Mouse (Mus musculus) heart, adult 11 months (tissue): ENCODE data around the gene Mnd1.

Experiments
- DNase-seq: peaks from one replicate; pipeline ENCODE4 v3.0.0; 2022

Gene Mnd1

DNA sequence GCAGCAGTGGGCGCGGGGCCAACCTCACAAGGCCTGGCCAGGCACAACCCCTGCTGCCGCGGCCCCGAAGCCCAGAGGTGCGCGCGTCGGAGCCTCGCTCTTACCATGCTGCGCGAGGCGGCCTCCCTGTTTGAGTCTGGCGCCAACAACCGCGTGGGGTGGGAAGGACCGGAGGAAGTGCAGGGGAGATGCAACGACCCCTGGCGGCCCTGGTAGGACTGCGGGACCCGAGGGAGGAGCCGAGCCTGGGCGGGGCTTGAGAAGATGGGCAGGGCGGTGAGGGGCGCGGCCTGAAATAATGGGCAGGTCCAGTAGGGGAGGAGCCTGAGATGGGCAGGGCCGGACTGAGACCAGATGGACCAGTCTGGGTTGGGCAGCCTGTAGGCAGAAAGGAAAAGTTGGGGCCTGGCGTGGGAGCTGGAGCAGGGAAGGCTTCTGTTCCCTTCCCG is at the start of gene Mnd1:
Gene Mnd1 (minus strand): TSS at position 229 of the 449 bp plus-strand sequence.
- peak; percentile 100 for DNase-seq

DNA sequence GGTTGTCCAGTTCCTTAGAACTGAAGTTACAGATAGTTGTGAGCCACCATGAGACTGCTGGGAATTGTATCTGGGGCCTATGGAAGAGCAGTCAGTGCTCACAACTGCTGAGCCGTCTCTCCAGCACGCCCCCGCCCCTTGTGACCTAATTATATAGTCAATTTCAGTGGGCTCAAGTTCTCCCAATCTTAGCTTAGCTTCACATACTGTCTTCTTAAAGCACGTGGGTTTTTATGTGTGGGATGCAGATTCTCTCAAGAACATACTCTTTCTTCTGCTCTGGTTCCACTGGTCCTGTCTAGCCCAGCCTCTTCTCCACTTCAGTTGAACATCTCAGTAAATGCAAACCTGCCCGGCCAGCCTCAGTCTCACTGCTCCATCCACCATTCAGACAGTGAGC is 49.1 kb upstream of the Mnd1 start:
- peak; percentile 53 for DNase-seq

DNA sequence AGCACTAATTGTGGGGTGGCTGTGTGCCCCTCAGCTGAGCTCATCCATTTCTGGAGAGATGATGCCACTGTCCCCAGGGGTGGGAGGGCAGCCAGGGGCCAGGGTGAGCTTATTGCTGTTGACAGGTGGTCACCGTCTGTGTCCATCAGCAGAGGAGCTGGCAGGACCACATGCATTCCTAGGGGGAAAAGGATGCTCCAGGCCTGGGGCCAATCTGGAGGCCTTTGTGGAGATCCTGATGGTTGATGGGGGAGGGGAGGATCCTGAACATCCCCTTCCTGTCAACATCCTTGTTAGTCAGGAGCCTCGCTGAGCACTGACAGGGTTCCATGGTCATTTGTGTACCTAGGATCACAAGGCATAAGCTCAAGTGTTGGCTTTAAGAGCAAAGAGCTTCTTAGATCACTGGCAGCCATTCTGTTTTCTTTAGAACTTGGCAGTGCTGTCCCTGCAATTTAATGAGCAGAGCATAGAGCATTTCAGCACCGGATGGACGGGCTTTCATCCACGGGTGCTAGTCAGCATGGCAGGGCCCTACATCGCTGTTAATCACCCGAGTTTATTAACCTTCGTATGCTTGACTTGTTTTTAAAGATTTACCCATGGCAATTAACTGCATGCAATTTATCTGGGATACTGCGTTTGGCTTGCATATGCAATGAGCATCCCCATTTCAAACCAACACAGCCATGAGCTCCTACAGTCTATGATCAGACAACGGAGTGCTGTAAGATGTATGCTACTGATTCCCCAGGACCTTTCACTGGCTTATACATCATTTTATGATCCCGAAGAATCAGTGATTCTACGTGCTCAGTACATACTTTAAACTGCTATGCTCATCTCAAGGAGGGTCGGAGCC is 45.2 kb upstream of the Mnd1 start:
- peak; percentile 92 for DNase-seq

DNA sequence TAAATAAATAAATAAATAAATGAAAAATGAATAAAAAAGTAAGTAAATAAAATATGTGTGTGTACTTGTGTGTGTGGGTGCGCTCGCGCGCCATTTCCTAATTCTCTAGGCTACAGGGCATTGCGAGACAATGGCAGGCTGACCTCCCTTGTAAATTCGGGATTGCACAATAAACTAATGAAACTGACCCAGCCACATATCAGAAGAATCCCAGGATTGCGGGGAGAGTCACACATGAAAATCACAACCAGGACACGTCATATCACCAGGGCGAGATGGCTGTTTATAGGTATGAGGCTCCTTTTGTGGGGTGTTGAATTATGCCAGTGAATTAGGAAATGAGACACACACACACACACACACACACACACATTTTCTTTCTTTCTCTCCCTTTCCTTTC is 43.9 kb upstream of the Mnd1 start:
- DNase-seq, result no peak

DNA sequence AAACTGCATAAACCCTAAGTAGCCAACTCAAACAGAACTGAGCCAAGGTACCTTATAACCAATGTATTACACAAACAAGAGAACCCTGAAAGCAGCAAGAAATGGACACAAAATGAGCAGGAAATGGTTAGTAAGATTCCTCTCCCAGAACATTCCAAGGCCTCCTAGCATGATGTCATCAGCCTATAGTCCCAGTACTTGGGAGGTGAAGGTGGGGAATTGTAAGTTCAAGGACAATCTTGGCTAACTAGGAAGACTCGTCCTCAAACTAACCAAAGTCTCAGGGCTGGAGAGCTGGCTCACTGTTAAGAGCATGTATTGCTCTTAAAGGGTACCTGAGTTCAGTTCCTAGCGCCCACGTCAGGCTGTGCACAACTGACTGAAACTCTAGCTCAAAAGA is 42.6 kb upstream of the Mnd1 start:
- DNase-seq, result no peak

DNA sequence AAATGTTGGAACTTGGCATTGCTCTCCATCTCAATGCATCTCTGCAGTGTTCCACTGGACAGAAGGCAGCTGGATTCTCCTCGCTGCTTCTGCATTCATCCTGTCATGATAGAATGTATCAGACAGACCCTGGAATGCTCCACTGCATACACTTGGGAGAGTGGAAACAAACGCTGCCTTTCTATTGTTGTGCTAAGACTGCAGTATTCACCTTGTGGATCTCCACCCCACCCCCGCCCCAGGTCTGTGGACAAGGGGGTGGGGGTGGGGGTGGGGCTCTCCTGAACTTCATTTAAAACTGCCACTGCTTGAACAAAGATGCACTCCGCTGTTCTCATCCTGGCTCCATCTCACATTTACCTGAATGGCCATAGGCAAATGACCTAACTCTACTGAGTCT is 38.3 kb upstream of the Mnd1 start:
- no peak for DNase-seq

DNA sequence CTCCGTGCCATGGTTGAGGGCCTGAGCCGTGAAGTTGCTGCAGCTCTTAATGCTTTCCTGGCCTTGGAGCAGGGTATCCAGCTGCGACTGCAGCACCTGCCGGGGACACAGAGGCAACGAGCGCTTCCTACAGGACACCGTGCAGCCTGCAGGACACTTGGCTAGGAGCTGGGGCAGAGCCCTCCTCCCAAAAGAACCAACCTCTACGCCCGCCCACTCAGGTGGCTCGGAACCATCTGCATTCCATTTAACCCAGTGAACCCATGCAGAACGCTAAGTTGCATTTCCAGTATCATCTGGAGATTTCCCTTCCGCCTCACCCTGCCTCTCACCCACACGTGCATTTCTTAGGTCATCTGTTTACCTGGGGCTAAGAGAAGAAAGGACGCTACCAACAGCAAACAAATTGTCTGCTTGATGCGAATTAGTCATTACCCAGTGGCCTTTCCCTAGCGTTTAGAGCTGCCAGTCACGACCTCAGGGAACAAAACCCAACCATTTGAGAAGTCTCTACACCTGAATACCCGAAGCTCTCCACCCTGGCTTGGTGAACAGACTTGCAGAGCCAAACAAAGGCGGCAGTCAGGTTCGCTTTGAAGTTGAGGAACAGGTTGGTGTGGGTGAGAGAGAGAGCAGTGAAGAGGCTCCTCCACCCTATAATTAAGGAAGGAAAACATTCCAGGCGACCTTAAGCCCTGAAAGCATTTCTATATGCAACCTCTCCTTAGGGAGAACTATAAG is 35.7 kb upstream of the Mnd1 start:
- DNase-seq, result peak; percentile 90

DNA sequence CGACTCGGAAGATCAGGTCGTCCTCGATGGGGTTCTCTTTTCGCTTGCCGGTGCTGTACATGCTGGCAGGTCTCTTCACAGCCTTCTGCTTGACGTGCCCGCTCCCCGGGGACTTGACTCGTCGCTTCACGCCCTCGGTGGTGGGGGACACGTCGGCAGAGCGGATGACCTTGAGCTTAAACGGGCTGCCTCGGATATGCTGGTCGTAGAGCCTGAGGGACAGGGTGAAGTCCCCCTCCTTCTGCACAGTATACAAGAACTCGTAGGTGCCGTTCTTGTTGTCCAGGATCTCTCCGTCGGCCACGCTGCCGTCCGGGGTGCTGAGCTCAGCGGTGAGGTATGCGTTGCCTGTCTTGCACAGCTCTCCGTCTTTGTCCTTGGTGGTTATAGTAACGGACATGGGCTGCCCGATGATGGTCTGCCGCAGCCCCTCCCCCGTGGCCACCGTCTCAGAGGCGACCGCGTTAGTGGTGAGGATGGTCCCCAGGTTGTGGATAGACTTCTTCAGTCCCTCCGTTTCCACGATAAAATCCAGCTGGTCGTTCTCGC is 35.0 kb upstream of the Mnd1 start:
- peak; percentile 91 for DNase-seq

DNA sequence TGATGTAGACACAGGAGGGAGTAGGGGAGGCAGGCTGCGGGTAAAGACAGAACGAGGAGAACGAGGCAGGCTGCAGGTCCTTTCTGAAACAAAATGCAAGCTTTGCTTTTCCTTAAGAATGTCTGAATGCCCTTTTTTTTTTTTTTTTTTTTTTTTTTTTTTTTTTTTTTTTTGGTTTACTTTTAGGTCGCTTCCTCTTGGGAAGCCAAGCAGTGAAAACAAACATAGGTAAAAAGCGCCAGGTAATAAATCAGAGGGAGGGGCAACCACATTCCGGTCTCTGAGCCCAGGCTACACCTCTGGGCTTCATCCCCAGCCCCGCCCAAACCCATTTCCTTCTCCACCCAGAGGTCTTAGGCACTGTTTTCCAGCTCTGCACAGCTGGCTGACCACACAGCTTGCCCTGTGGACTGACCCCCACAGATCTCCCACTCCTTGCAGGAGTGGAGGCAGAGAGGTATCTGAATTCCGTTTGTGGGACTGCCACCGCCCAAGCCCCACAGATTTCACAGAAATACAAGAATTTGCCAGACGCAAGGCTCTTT is 34.1 kb upstream of the Mnd1 start:
- peak; percentile 86 for DNase-seq

DNA sequence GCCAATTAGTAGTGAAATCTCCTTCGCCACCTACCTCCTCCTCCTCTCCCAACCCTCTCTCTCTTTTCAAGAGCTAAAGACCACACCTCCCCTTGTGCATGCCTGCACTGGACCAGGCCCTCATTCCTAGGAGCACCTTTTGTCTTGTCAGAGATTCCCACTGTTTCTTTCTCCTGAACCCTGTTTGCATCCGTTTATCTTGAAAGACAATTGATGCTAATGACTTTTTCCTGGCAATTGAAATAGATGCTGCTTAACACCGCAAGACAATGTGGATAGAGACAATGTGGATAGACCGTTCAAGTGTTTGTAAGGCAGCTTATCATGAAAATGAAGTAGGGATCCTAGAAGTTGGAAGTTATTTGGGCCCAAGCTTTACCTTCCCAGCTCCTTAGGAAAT is 26.1 kb upstream of the Mnd1 start:
- DNase-seq, result no peak

DNA sequence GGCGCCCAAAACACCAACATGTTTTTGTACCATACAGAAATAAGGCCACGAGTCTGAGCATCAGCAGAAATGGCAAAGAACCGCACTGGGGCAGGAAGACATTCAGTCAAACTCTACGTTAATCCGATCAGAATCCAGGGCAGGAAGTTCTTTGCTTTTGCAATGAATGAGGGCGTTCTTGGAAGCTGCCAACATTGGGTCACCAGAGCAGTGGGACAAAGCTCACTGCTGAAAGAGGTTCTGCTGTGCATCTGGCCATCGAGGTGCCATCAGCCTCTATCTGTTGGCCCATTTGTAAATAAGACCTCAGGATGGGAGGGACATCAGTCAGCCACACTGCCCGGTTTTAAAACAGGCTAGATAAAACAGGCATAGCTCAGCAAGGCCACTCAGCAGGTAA is 25.5 kb upstream of the Mnd1 start:
- no peak for DNase-seq

DNA sequence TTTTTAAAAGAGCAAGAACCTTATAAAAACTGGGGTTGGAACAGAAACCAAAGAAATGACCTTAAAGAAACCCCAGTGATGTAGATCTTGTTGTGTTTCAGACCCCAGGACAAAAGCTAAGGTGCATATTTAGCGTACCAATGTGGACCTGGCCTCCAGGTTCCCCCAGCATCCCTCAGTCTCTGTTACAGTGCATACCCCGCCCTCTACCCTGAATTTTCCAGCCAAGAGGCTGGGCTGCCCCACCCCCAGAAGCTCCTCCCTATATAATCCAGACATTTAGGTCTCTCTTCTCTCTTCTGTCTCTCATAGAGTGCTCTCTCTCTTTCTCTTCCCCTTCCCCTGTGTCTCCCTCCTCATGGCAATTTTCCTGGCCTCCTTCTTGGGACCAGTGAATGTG is 24.7 kb upstream of the Mnd1 start:
- DNase-seq, result no peak

DNA sequence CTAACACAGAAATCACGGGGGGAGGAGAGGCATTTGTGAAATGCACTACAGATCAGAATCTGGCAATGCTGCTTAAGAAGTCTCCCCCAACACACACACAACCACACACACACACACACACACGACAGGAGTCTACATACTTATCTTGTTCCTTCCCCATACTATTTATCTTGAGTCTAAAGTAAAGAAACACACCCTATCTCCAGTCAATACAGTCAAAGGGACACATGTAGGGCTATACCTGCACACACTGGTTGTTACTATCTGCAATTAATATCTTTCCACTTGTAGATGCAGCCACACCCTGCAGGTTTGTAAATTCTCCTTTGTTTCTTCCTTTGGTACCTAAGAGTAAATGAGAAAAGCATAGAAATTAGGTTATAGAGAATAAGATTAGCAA is 22.2 kb upstream of the Mnd1 start:
- DNase-seq, result no peak

DNA sequence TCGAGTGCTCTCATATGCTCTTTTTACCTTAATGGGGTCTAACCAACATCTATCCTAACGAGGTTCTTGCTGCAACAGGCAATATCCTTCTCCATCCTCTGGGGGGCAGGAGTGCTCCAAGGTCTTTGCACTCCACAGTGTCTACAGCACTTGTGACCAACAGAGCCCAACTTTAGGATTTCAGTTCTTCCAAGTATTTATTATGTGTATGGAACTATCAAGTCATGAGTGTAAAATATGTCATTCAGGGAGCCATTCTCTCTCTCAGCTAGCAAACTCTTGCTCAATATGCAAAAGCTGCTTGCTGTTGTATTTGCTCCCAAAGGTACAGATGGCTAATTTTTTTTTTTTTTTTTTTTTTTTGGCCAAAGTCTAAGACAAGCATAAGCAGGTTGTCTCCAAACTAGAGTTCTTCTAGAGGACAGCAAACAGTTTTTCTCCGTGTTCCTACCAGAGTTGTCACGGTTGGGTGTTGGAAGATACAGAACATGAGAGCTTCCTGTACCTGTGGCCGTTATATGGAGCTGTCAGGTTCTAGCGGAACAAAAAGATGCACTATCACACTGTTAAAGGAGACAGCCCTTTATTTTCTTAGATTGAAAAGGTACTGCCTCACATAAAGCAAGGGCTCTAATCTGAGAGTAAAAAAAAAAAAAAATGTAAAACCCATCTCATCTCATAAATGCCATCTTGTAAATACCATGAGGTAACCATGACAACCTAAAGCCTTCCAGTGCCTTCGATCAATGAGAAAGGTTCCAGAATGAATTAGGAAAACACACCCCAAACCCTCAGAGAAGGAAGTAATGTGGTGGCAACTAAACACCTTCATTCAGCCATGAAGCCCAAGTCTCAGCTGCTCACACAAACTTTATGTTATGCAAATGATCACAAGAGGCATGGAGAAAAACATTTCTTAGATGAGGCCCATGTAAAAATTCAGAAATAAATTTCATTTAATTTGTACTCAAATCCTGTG is 20.0 kb upstream of the Mnd1 start:
- DNase-seq, result peak; percentile 91

DNA sequence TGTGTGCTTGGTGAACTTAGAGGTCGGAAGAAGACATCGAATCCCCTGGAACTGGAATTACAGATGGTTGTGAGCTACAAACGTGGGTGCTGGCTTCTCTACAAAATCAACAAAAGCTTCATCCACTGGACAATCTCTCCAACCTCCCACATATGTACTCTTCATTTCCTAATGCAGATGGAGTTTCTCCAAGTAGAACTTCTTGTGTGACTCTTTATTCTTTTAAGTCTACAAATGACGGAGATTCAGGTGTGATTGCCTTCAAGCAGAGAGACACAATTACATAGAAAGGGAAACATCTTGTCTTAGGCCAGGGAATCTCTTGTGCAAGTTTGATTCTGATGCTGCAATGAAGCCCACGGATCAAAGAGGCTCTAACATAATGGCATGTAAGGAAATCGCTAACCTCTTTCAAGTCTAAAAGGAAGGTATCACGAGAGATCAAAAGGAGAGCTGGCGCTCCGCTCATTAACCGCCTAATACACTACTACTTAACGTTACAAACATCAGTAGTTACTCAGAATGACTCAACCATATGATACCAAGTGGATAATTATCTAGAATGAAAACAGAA is 18.1 kb upstream of the Mnd1 start, which contains the start of gene Gm6525:
Gene Gm6525 (plus strand): TSS at position 524 of the 574 bp plus-strand sequence.
- no peak for DNase-seq

DNA sequence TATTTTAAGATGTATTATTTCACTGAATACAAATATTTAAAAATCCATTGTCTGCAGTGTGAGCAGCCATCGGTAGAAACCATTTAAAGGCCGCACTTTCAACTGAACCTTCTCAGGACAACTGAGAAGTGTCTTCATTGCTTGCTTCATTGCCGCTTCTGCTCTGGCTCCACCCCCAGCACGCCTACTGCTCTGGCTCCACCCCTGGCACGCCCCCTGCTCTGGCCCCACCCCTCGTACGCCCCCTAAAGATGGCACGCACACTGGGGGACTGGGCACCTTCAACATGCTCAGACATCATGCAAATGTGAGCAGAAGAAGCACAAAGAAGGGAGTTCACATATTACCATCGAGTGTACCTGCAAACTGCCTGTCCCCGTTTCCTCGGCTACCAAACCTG is 16.8 kb upstream of the Mnd1 start:
- DNase-seq, result no peak

DNA sequence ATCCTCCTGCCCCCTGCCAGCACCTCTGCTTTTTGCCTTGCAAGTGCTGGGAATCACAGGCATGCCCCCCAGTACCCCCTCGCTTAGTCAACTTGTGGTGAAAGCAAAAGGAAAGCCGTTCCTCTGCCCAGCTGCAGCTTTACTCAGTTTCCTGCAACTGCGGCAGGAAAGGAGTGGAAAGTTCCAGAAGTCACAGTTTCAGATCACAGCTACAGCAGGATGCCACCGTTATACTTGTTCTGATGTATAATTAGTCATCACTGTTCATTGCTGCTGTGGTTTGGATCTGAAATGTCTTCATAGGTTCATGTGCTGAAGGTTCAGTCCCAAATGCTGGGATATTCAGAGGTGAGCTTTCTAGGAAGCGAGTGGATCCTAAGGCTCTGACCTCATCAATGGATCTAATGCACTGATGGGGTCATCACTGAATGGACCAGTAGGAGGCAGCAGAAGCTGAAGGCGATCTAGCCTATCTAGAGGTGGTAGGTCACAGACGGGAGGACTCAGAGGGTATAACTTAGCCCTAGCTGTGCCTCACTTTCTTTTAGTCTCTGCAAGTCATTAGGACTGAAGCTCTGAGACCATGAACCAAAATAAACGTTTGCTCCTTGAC is 13.9 kb upstream of the Mnd1 start:
- DNase-seq, result peak; percentile 55

DNA sequence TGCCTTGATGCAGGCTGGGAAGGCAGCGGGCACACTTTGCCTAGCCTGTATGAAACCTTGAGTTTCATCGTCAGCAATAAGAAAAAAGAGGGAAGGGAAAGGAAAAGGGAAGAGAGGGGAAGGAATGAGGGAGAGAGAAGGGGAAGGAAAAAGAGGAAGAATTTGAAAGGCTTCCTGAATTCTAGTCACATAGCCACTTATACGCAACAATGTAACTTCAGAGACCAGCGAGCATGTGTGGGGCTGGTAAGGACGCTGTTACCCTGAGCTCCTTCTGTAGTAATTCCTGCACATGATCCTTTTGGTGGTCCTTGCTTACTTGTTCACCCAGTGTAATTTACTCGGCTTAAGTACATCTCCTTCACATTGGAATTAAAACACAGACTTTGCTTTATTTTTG is 13.4 kb upstream of the Mnd1 start:
- DNase-seq, result peak; percentile 52

DNA sequence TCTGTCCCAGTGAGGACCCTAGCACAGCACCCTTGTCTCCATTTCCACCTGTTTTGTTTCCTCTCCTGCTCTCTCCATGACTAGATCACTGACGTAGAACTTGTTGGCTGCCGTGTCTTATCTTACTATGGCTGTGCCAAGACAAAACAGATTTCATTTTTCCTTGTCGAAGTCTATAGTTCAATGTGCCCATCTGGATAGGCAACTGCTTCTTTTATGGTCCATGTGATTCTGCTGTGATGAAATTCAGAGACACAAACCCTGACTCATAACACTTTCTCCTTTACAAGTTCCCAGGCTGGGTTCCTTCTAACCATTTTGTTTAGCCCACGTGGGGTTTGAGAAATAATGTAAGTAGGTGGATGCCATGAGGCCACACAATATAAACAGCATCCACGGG is 10.5 kb upstream of the Mnd1 start:
- DNase-seq, result peak; percentile 33

DNA sequence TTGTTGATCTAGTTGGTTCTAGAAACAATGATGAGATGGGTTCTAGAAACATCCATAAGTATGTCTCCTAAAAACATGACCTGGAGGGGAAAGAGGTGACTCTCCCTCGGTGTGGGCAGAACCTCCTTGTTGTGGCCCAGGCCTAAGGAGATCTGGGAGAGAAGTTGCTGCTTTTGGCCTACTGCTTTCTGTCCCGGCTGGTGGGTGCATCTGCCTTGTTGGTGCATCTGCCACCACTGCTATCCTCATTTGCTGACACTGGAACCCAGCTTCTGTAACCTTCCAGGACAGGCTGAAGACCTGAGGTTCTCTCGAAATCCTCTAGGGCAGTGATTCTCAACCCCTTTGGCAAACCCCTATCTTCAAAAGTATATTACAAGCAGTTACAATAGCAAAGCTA is 9.8 kb upstream of the Mnd1 start:
- DNase-seq, result peak; percentile 52

DNA sequence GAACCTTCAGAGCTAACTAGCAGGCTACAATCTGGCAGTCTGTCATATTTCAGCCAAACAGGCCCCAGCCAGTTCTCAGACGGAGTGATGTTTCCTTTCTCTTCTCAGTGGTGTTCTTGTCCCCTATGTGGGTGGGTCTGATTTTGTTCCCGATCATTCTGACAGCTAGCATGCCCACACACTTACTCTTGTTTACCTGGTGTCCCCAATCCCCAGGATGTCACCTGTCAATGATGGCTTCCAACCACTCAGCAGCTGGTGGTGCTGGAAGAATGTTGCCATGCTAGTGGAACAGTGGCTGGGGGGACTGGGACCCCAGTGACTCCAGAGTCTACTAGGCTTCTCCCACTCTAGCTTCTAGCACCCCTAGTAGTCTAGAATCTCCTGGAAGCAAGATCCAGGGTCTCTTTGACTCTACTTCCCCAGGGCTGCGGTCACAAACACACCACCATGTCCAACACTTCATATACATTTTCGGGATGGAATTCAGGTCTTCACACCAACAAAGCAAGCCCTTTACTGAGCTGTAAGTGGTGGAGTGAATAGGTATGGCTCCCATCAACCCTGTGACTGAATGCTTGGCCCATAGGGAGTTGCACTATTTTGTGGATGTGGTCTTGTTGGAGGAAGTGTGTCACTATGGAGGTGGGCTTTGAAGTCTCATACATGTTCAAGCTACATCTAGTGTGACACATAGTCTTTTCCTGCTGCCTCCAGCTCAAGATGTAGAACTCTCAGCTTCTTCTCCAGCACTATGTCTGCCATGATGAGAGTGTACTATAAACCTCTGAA is 2.2 kb upstream of the Mnd1 start:
- peak; percentile 80 for DNase-seq
